Mouse (Mus musculus): ENCODE results near the gene Mcts1.

- no peak for TF ChIP-seq ZNF384 (IDR thresholded peaks at IDR 0.05; ENCODE audit: low read depth, low read length)
- TF ChIP-seq MAFK (IDR thresholded peaks at IDR 0.05; ENCODE audit: insufficient read depth, low read depth, low read length) = no peak
- peak; percentile 76; the same call in 1 of the 2 replicates for TF ChIP-seq CHD2 (IDR thresholded peaks at IDR 0.05; ENCODE audit: low read depth, low read length)
Observed at GRCm38 (mm10) chrX:38576078-38576477, 24.3 kb upstream of the Mcts1 start, which contains the start of gene Cul4b.

All from ES-E14 (cell line).